In the genomic region with DNA sequence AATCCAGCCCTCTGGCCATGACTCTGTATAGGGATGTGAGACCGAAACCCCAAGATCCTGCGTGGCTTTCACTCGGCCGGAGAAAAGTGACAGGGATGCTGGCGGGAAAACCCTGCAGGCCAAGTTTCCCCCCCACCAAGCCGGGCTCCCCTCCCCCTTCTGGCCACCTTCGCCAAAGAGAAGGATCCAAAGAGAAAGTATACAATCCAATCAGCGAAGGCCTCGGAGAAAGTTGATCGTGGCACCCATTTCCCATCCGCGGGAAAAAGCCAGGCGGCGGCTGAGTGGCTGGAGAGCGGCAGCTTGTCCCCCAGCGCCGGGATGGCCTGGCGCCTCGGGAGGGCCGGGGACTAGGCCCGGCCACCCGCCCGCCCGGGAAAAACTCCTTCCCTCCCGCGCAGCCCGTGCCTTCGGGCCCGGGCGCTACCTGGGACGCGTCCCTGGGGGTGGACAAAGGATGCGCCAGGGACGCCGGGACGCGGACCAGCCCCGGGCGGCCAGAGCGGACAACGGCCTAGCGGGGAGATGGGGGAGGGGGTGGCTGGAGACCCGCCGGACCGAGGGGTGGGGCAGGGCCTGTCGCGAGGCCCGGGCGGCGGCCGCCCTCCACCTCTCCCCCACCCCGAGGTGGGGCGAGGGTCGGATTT, we compare ENCODE assay signal across 8 mouse cellular contexts. TPM values are rescaled to one million over a fixed set of nuclear protein-coding genes. Genes with fewer than 3 reads are reported as not detected.
DNase-seq lines count a peak whose midpoint lies in the region; ATAC-seq lines count a peak whose summit lies in the region.

No protein-coding gene starts in this region.

- peak overlapping the region; percentile 70 for H3K4me2 ChIP-seq in forebrain, embryonic 16.5 days (ENCODE audit: low read length)
- peak overlapping the region; percentile 92 for H3K4me2 ChIP-seq in hindbrain, embryonic 14.5 days (replicated peaks)

- peak overlapping the region; percentile 96 for H3K9ac ChIP-seq in forebrain, embryonic 16.5 days (replicated peaks; ENCODE audit: low read depth, low read length)
- H3K9ac ChIP-seq in hindbrain, embryonic 14.5 days: peak overlapping the region; percentile 98

- H3K4me3 ChIP-seq in forebrain, embryonic 16.5 days (replicated peaks; ENCODE audit: low read length): peak overlapping the region; percentile 94
- H3K4me3 ChIP-seq in hindbrain, embryonic 14.5 days (replicated peaks; ENCODE audit: low read length): peak overlapping the region; percentile 99

- peaks cover 2% of the 10 kb centered on the region; the same call in 1 of the 2 replicates for H3K9me3 ChIP-seq in forebrain, embryonic 16.5 days (ENCODE audit: control insufficient read depth, low read length)
- no peaks in the 10 kb centered on the region for H3K9me3 ChIP-seq in hindbrain, embryonic 14.5 days (ENCODE audit: control insufficient read depth, low read length)

- H3K27me3 ChIP-seq in forebrain, embryonic 16.5 days (replicated peaks; ENCODE audit: control insufficient read depth, insufficient read depth, low read length): no peaks in the 10 kb centered on the region
- no peaks in the 10 kb centered on the region for H3K27me3 ChIP-seq in hindbrain, embryonic 14.5 days (ENCODE audit: control insufficient read depth, insufficient read depth, low read length)

- WGBS in forebrain, embryonic 16.5 days: under 1% methylated on average over 34 of the region's 54 CpGs
- under 1% methylated on average over 48 of the region's 54 CpGs for WGBS in hindbrain, embryonic 14.5 days

- H3K27ac ChIP-seq in forebrain, embryonic 16.5 days (ENCODE audit: low read length): peak overlapping the region; percentile 95
- H3K27ac ChIP-seq in hindbrain, embryonic 14.5 days: peak overlapping the region; percentile 97

- peak; percentile 1; the same call in 1 of the 2 replicates for ATAC-seq in forebrain, embryonic 16.5 days
- ATAC-seq in hindbrain, embryonic 14.5 days (ENCODE audit: low FRiP score): peak; percentile 18
- peak; percentile 5 for ATAC-seq in megakaryocyte progenitor cell, adult 5-6 weeks (replicated peaks; ENCODE audit: poor library complexity)

- peaks cover 19% of the 10 kb centered on the region for H3K4me1 ChIP-seq in forebrain, embryonic 16.5 days (replicated peaks; ENCODE audit: control insufficient read depth, insufficient read depth, low read length)
- peaks cover 22% of the 10 kb centered on the region for H3K4me1 ChIP-seq in hindbrain, embryonic 14.5 days (replicated peaks; ENCODE audit: control insufficient read depth, insufficient read depth, low read length)

- H3K36me3 ChIP-seq in forebrain, embryonic 16.5 days (ENCODE audit: control insufficient read depth, insufficient read depth): peaks cover 9% of the 10 kb centered on the region
- peaks cover 10% of the 10 kb centered on the region for H3K36me3 ChIP-seq in hindbrain, embryonic 14.5 days (replicated peaks; ENCODE audit: control insufficient read depth, insufficient read depth)

- intact Hi-C loops in left cerebral cortex, postnatal 36 days (cut with DNase I): no loop called here

- peak; percentile 76 for DNase-seq in Muller cell, postnatal 12 days (ENCODE audit: inconsistent ontology term)
- peak; percentile 32 for DNase-seq in c-Kit-positive CD71-positive TER-119-positive erythroid progenitor cells, embryonic 14.5 days (ENCODE audit: low spot score)
- DNase-seq in hindbrain, embryonic 14.5 days (ENCODE audit: low spot score): peak; percentile 49
- peak; percentile 38 to 51 for DNase-seq in left cerebral cortex, postnatal 36 days (ENCODE audit: low spot score in 2 of 2)
- DNase-seq in right cerebral cortex, postnatal 14 days: peak; percentile 39
- DNase-seq in yolk sac, embryonic 10.5 days (ENCODE audit: low spot score): peak; percentile 74

RNA-seq across cellular contexts. Expression of a gene that starts 0.7 kb away (rescaled TPM):
- polyA plus RNA-seq in forebrain, embryonic 16.5 days (2015; fragmentation: Nextera tagmentation; extraction: Ambion mirVana): 48.5 and 49.4 TPM in 2 replicates
- polyA plus RNA-seq in hindbrain, embryonic 14.5 days (2014; fragmentation: Nextera tagmentation; extraction: Ambion mirVana): 79.5 and 80.0 TPM in 2 replicates
- 100 to 1,000 TPM; 147 TPM for total RNA-seq in left cerebral cortex, postnatal 36 days (2021)
- 74.5 and 87.6 TPM in 2 replicates for total RNA-seq in megakaryocyte progenitor cell, adult 5-6 weeks (2015)
- total RNA-seq in megakaryocyte progenitor cell, adult 5-6 weeks (2017): 39.0 and 45.9 TPM in 2 replicates

Comparison
In these comparisons a context has a peak if more than half of its experiments do, and no peak if none do; other contexts are left out.
1. Peak in every context shown above with its lines: DNase-seq, ATAC-seq, H3K4me3 ChIP-seq and H3K27ac ChIP-seq.